In the genomic region with DNA sequence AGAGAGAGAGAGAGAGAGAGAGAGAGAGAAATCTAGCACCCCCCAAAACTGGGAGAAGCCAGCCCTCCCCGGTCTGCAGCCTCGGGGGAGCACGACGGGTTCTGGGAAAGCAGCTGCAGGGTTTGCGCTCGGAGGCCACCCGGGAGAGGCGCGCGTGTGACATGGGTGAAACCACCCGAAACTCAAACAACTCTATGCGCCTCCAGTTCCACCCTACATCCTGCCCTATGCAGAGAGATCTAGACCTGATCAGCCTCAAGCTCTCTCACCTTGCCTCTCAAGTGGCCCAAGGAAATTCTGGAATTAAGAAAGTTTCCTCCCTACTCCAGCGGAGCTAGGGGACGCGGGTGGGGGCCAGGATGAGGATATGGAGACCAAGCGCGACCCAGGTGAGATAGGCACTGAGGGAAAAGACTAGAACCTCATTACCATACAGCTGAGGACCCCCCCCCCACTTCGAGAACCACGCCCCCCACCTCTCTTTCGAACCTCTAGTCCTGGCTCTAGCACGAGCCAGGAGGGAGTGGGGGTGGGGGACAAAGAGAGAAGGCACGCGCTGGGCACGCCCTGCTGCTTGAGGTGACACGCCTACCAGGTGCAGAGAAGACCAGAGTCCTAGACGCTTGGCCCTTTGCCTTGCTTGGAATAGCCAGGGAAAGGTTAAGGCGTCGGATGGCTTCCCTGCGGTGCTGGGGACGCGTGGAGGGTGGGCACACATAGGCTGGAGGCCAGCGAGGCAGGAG, we compare ENCODE assay signal across 8 mouse cellular contexts. TPM values are rescaled to one million over a fixed set of nuclear protein-coding genes. Genes with fewer than 3 reads are reported as not detected.
DNase-seq lines count a peak whose midpoint lies in the region; ATAC-seq and TF ChIP-seq lines count a peak whose summit lies in the region.

No protein-coding gene starts in this region.

- peak overlapping the region; percentile 70; the same call in 1 of the 2 replicates for H3K9ac ChIP-seq in heart, postnatal 0 days (replicated peaks; ENCODE audit: low read depth, low read length)
- 0 out of 2 replicates have a peak overlapping the region, but pooled peaks have one; percentile 54 for H3K9ac ChIP-seq in midbrain, postnatal 0 days (replicated peaks; ENCODE audit: low read length, poor library complexity, severe bottlenecking)

- H3K27me3 ChIP-seq in thymus, adult 2 months (ENCODE audit: control insufficient read depth, insufficient read depth, low read length): peaks cover 19% of the 10 kb centered on the region; the same call in 1 of the 2 replicates
- H3K27me3 ChIP-seq in heart, postnatal 0 days (ENCODE audit: control insufficient read depth, insufficient read depth, low read length): peaks cover 83% of the 10 kb centered on the region
- peaks cover 99% of the 10 kb centered on the region for H3K27me3 ChIP-seq in limb, embryonic 10.5 days (ENCODE audit: low read depth, poor library complexity, severe bottlenecking)
- H3K27me3 ChIP-seq in midbrain, postnatal 0 days (ENCODE audit: insufficient read depth, low read length): peaks cover 73% of the 10 kb centered on the region

- DNase-seq in thymus, adult 2 months: no peak
- no peak for DNase-seq in thymus, postnatal 36 days
- DNase-seq in heart, postnatal 0 days (ENCODE audit: low spot score): no peak
- peak; percentile 44 for DNase-seq in limb, embryonic 10.5 days (ENCODE audit: low spot score)
- no peak for DNase-seq in midbrain, postnatal 0 days (ENCODE audit: low spot score)
- no peak for DNase-seq in left cerebral cortex, adult 8-10 months (ENCODE audit: low spot score in 2 of 2)
- no peak for DNase-seq in cerebellum, adult 9-10 months
- no peak for DNase-seq in spleen, postnatal 14 days (ENCODE audit: low spot score in 2 of 2)

- H3K27ac ChIP-seq in thymus, adult 2 months (ENCODE audit: control insufficient read depth, insufficient read depth, low read length): no peak overlapping the region
- H3K27ac ChIP-seq in heart, postnatal 0 days (ENCODE audit: low read depth): peak overlapping the region; percentile 44
- H3K27ac ChIP-seq in limb, embryonic 10.5 days: no peak overlapping the region
- no peak overlapping the region for H3K27ac ChIP-seq in midbrain, postnatal 0 days (ENCODE audit: low read depth, low read length)

- no peaks in the 10 kb centered on the region for H3K36me3 ChIP-seq in thymus, adult 2 months (ENCODE audit: control insufficient read depth, insufficient read depth, low read length)
- H3K36me3 ChIP-seq in heart, postnatal 0 days (replicated peaks; ENCODE audit: control insufficient read depth, insufficient read depth, low read length): no peaks in the 10 kb centered on the region
- H3K36me3 ChIP-seq in limb, embryonic 10.5 days: no peaks in the 10 kb centered on the region
- no peaks in the 10 kb centered on the region for H3K36me3 ChIP-seq in midbrain, postnatal 0 days (ENCODE audit: insufficient read depth, low read length)

- ATAC-seq in heart, postnatal 0 days (ENCODE audit: insufficient read depth, low read depth): no peak
- no peak for ATAC-seq in midbrain, postnatal 0 days (ENCODE audit: low FRiP score)

- no peak for TF ChIP-seq EP300 in heart, postnatal 0 days (IDR thresholded peaks at IDR 0.05; ENCODE audit: low read depth)

- no peaks in the 10 kb centered on the region for H3K9me3 ChIP-seq in heart, postnatal 0 days (replicated peaks; ENCODE audit: control insufficient read depth, low read length)
- no peaks in the 10 kb centered on the region for H3K9me3 ChIP-seq in limb, embryonic 10.5 days (replicated peaks)
- H3K9me3 ChIP-seq in midbrain, postnatal 0 days (ENCODE audit: low read length): no peaks in the 10 kb centered on the region

- H3K4me1 ChIP-seq in thymus, adult 2 months (replicated peaks; ENCODE audit: control insufficient read depth, insufficient read depth, low read length): peaks cover 34% of the 10 kb centered on the region
- peaks cover 32% of the 10 kb centered on the region; the same call in 1 of the 2 replicates for H3K4me1 ChIP-seq in heart, postnatal 0 days (ENCODE audit: control insufficient read depth, insufficient read depth)
- H3K4me1 ChIP-seq in limb, embryonic 10.5 days: peaks cover 61% of the 10 kb centered on the region
- peaks cover 19% of the 10 kb centered on the region for H3K4me1 ChIP-seq in midbrain, postnatal 0 days (ENCODE audit: insufficient read depth, low read length)

- 2% methylated on average over 32 of the region's 32 CpGs for WGBS in thymus, adult 2 months
- WGBS in heart, postnatal 0 days: 1% methylated on average over 32 of the region's 32 CpGs
- WGBS in limb, embryonic 10.5 days: under 1% methylated on average over 32 of the region's 32 CpGs
- under 1% methylated on average over 32 of the region's 32 CpGs for WGBS in midbrain, postnatal 0 days

- peak overlapping the region; percentile 1; the same call in 1 of the 2 replicates for H3K4me3 ChIP-seq in thymus, adult 2 months (ENCODE audit: control insufficient read depth, insufficient read depth, low read length)
- peak overlapping the region; percentile 73 for H3K4me3 ChIP-seq in heart, postnatal 0 days (ENCODE audit: low read depth, low read length)
- H3K4me3 ChIP-seq in limb, embryonic 10.5 days: peak overlapping the region; percentile 59
- H3K4me3 ChIP-seq in midbrain, postnatal 0 days (ENCODE audit: low read depth, low read length): peak overlapping the region; percentile 44

- H3K4me2 ChIP-seq in heart, postnatal 0 days (ENCODE audit: low read depth, low read length): peak overlapping the region; percentile 76
- H3K4me2 ChIP-seq in midbrain, postnatal 0 days (ENCODE audit: low read depth, low read length, poor library complexity, severe bottlenecking): peak overlapping the region; percentile 99

- TF ChIP-seq POLR2A in thymus, adult 2 months (IDR thresholded peaks at IDR 0.05; ENCODE audit: control insufficient read depth, extremely low read depth, insufficient read depth, low read length, poor library complexity): no peak

- TF ChIP-seq CTCF in thymus, adult 2 months (IDR thresholded peaks at IDR 0.05; ENCODE audit: borderline replicate concordance, control insufficient read depth, extremely low read depth, insufficient read depth, low read length, poor library complexity): no peak
- TF ChIP-seq CTCF in heart, postnatal 0 days (IDR thresholded peaks at IDR 0.05; ENCODE audit: low read depth): no peak
- TF ChIP-seq CTCF in midbrain, postnatal 0 days (IDR thresholded peaks at IDR 0.05): no peak

RNA-seq across cellular contexts. Expression of gene Dll4, which starts 0.8 kb away (rescaled TPM):
- polyA plus RNA-seq in thymus, adult 2 months (2012; rRNA removed): 17.6 and 18.9 TPM in 2 replicates
- total RNA-seq in heart, postnatal 0 days (2014; rRNA removed; ENCODE audit: low replicate concordance): 5.0 and 6.6 TPM in 2 replicates
- polyA plus RNA-seq in heart, postnatal 0 days (2015; fragmentation: Nextera tagmentation; extraction: Ambion mirVana): 5.7 and 6.2 TPM in 2 replicates
- 5.3 and 6.0 TPM in 2 replicates for polyA plus RNA-seq in limb, embryonic 10.5 days (2016; fragmentation: Nextera tagmentation; extraction: Ambion mirVana)
- total RNA-seq in midbrain, postnatal 0 days (2014; rRNA removed): 3.9 TPM in 2 replicates
- polyA plus RNA-seq in midbrain, postnatal 0 days (2015; fragmentation: Nextera tagmentation; extraction: Ambion mirVana): 2.3 and 2.6 TPM in 2 replicates
- 1 to 10 TPM; 2.0 to 3.9 (median 3.0) TPM for total RNA-seq in left cerebral cortex, adult 8-10 months (2022)

RNA-seq across cellular contexts. Expression of gene Chac1, which starts 26.3 kb away (rescaled TPM):
- 1.1 TPM in 2 replicates for polyA plus RNA-seq in thymus, adult 2 months (2012; rRNA removed)
- 0.11 and 0.27 TPM in 2 replicates for total RNA-seq in heart, postnatal 0 days (2014; rRNA removed; ENCODE audit: low replicate concordance)
- polyA plus RNA-seq in heart, postnatal 0 days (2015; fragmentation: Nextera tagmentation; extraction: Ambion mirVana): 0.30 and 0.52 TPM in 2 replicates
- 0.62 and 0.86 TPM in 2 replicates for polyA plus RNA-seq in limb, embryonic 10.5 days (2016; fragmentation: Nextera tagmentation; extraction: Ambion mirVana)
- 9.5 and 18.7 TPM in 2 replicates for total RNA-seq in midbrain, postnatal 0 days (2014; rRNA removed)
- 10.2 and 13.5 TPM in 2 replicates for polyA plus RNA-seq in midbrain, postnatal 0 days (2015; fragmentation: Nextera tagmentation; extraction: Ambion mirVana)
- total RNA-seq in left cerebral cortex, adult 8-10 months (2022): 10 to 100 TPM in 1 of 4 experiments, 1 to 10 TPM in 3; 6.9 to 10.9 (median 8.1) TPM

RNA-seq across cellular contexts. Expression of gene Vps18, which starts 36.2 kb away (rescaled TPM):
- 28.4 and 30.5 TPM in 2 replicates for polyA plus RNA-seq in thymus, adult 2 months (2012; rRNA removed)
- total RNA-seq in heart, postnatal 0 days (2014; rRNA removed; ENCODE audit: low replicate concordance): 14.3 and 16.2 TPM in 2 replicates
- polyA plus RNA-seq in heart, postnatal 0 days (2015; fragmentation: Nextera tagmentation; extraction: Ambion mirVana): 8.0 and 8.3 TPM in 2 replicates
- polyA plus RNA-seq in limb, embryonic 10.5 days (2016; fragmentation: Nextera tagmentation; extraction: Ambion mirVana): 23.0 and 26.9 TPM in 2 replicates
- 30.1 and 36.9 TPM in 2 replicates for total RNA-seq in midbrain, postnatal 0 days (2014; rRNA removed)
- 21.4 and 21.6 TPM in 2 replicates for polyA plus RNA-seq in midbrain, postnatal 0 days (2015; fragmentation: Nextera tagmentation; extraction: Ambion mirVana)
- 10 to 100 TPM; 46.8 to 52.2 (median 49.4) TPM for total RNA-seq in left cerebral cortex, adult 8-10 months (2022)

RNA-seq across cellular contexts. Expression of gene Rhov, which starts 53.7 kb away (rescaled TPM):
- polyA plus RNA-seq in thymus, adult 2 months (2012; rRNA removed): 2.6 and 3.5 TPM in 2 replicates
- 3.4 TPM in 1 of 2 replicates, not detected in the other for total RNA-seq in heart, postnatal 0 days (2014; rRNA removed; ENCODE audit: low replicate concordance)
- polyA plus RNA-seq in heart, postnatal 0 days (2015; fragmentation: Nextera tagmentation; extraction: Ambion mirVana): 0.19 TPM in 1 of 2 replicates, not detected in the other
- 2.7 and 7.6 TPM in 2 replicates for polyA plus RNA-seq in limb, embryonic 10.5 days (2016; fragmentation: Nextera tagmentation; extraction: Ambion mirVana)
- 24.5 and 32.7 TPM in 2 replicates for total RNA-seq in midbrain, postnatal 0 days (2014; rRNA removed)
- polyA plus RNA-seq in midbrain, postnatal 0 days (2015; fragmentation: Nextera tagmentation; extraction: Ambion mirVana): 37.7 and 43.7 TPM in 2 replicates
- total RNA-seq in left cerebral cortex, adult 8-10 months (2022): 10 to 100 TPM; 11.1 to 12.5 (median 11.7) TPM

Comparison
In these comparisons a context has a peak if more than half of its experiments do, and no peak if none do; other contexts are left out.
1. H3K4me3 ChIP-seq: peak in every context shown above with its lines; median percentile 73 in heart, postnatal 0 days; 59 in limb, embryonic 10.5 days; 44 in midbrain, postnatal 0 days; 1 in thymus, adult 2 months.